Mouse (Mus musculus) liver, adult 2 months (tissue): ENCODE measurements around the gene Adck2.

Experiments used
- CTCF ChIP-seq: fragments of 200-500 bp; IDR thresholded peaks from 2 replicates; pipeline ENCODE4 v1.5.1; 2011; ENCODE audit warnings: low read depth, low read length, control low read depth
- POLR2A ChIP-seq: fragments of 200-500 bp; IDR thresholded peaks from 2 replicates; pipeline ENCODE4 v1.6.1; 2011; ENCODE audit warnings: low read length, control low read depth; ENCODE audit not compliant: insufficient read depth; ENCODE audit errors: extremely low read depth

DNA sequence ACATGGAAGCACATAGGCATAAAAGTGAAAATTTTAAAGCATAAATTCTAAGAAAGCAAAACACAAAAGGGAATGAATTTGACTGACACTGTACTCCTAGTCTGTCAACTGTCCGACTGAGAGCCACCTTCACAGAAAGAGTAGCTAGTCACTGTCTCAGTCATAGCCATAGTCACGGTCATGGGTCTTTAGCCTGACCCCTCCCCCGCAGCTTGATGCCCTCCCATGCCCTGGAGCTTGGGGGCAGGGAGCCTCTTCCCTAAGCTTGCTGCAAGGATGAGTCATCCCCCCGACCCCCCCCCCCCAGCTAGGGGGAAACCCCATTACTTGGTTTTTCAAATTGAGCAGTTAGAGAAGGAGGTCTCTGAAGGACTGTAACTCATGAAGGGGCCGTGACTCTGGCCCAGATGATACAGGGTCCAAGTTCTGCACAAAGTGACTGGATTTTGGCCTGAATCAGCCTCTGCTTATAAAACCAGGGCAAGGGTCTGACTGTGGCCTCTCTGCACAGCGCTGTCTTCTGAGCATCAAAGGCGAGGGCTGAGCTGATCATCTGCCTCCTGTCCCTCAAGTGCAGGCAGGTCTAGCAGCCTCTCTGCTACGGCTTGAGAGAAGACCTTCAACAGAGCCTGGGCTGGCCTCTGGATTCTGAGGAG is 21.6 kb upstream of the Adck2 start:
- TF ChIP-seq CTCF, result no peak
- no peak for TF ChIP-seq POLR2A
